Mouse (Mus musculus) monocyte, adult 5-6 weeks (primary cell): Measurements from ENCODE around the gene Lyst. TPM values are rescaled to one million over a fixed set of nuclear protein-coding genes. Genes with fewer than 3 reads are reported as not detected.
"Not testable (repeated sequence)": the region's sequence is repeated elsewhere in the genome, so short reads cannot be mapped to it uniquely, and the experiment has no call there.

Experiments
- ATAC-seq: fragments of 153-309, 156-312 bp; replicated peaks from 2 replicates; pipeline ENCODE4 v1.8.0; 2017; ENCODE audit warnings: mild to moderate bottlenecking; ENCODE audit not compliant: low TSS enrichment, insufficient number of reproducible peaks, severe bottlenecking, poor library complexity, low FRiP score
- total RNA-seq: library from RNA; stranded (forward); fragments of 200-1000, 200-491, 200-594 nt; gene quantifications from 3 replicates; pipeline ENCODE4 v1.2.3, GENCODE M21; 2017

Lyst gene
- total RNA-seq, 1 experiment from 2014 or later, result 73.5 TPM

GRCm38 (mm10) chr13:13723786-13724185 is 133.6 kb downstream of the Lyst start:
- no peak for ATAC-seq

DNA sequence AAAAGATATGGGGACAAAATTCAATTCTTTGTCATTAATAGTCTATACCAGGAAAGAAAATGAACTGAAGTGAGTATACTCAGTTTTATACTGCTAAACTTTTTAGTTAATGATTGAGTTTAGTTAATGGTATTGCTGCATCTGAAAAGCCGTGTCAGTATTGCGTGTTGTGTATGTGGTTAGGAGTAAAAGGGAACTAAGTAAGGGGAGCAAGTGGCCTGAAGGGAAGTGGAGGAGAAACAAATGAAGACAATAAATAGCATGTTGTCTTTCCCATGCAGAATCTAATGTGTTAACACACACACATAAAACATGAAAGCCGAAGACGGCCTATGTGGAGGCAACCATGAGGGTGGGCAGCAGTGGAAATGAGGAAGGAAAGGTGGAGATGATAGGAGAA is 149.0 kb downstream of the Lyst start:
- ATAC-seq, result 0 out of 2 replicates have a peak, but pooled peaks have one; percentile 59

- ATAC-seq, result no peak
These were observed 155.7 kb downstream of the Lyst start for GRCm38 (mm10) chr13:13745911-13746310.

GRCm38 (mm10) chr13:13775778-13776494 is 185.7 kb downstream of the Lyst start:
- no peak for ATAC-seq

DNA sequence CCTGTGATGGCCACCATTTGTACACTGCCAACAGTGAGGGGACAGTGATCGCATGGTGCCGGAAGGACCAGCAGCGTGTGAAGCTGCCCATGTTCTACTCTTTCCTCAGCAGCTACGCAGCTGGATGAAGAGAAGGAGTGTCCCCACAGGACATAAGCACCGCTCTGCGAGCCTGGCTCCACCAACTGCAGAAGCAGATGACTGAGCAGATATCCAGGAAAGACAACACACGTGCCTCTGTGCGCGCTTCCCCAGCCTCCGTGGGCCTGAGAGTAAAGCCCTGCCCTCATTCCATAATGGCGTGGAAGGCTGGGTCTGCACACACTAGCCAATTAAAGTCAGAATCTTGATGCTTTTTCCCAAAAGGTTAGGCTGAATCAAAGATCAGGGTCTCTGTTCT is 186.9 kb downstream of the Lyst start:
- no peak for ATAC-seq

- no peak for ATAC-seq
These were observed 187.5 kb downstream of the Lyst start for GRCm38 (mm10) chr13:13777696-13778095.

- no peak for ATAC-seq
These were observed 188.8 kb downstream of the Lyst start for GRCm38 (mm10) chr13:13778837-13779458.

DNA sequence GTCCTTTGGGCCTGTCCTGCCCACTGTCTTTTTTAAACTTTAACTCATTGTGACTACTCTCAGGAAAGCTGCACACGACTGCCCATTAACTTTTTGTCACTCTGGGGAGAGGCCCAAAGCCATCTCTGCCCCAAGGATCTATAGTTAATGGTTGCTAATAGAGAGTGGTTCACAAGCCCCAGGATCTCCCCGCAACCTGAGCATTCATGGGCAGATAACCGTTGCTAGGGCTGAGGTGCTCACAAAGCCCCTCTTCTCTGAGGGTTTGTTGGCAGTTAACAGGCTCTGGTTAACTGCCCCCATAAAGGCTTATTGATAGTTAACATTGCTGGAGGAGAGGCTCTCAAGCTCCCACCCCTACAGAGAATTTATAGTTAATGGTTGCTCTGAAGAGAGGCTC is 190.1 kb downstream of the Lyst start:
- no peak for ATAC-seq

DNA sequence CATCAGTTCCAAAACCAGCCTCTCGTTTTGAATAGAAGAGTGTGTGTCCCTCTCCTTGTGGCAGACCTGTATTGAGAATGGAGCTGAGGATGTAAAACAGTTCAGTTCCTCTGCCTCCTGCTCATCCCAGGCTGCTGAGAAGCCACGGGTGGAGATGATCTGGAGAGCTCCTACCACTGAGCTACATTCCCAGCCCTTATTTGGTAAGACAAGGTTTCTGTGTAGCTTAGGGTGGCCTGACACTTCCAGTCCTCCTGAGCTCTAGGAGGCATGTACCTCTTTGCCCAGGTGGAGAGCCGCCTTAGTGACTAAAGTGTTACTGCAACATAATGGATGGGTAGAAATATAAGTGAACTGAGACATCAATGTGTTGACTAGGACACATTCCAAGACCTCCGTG is 190.8 kb downstream of the Lyst start:
- ATAC-seq, result no peak

DNA sequence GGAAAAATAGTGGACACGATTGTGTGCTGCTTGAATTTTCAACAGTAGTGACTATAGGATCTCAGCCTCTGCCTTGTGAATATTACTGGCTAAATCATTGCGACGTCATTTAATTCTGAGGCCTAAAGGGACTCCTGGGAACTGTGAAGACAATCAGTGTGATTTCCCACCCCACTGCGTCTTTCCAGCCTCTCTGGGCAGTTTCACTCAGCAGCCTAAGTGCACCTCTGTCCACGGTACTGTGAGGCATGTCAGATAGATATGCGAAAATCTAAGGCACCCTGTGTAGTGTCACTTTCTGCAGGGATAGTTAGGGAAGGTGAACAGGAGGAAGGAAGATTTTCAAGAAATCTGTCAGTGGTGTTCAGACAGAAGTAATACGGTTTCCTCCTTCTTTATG is 193.1 kb downstream of the Lyst start:
- ATAC-seq, result no peak

DNA sequence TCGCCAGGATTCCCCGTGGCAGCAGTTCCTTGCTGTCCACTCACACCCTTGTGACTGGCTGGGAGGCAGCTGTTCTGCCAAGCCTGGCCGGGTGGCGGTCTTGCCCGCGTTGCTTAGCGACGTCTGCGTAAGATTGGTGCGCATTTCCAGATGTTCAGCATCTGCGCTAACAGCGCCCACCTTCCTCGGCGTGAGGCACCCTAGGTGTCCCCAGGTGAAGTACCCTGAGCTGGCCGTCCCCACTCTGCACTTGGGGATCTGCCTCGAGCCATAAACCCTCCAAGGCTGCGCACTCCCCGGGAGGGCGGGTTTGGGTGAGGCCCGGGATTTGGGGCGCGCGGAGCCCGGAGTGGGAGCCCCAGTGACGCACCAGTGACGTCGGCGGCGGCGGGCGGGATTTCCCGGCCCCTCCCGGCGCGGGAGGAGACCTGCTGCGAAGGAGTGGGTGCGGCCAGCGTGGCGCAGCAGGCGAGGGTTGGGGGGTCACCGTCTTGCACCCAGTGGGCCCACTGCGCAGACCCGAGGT is 193.8 kb downstream of the Lyst start, which contains the start of gene Gng4:
TSS of gene Gng4 (plus strand) at position 166 of the 526 bp plus-strand sequence.
- ATAC-seq, result no peak

DNA sequence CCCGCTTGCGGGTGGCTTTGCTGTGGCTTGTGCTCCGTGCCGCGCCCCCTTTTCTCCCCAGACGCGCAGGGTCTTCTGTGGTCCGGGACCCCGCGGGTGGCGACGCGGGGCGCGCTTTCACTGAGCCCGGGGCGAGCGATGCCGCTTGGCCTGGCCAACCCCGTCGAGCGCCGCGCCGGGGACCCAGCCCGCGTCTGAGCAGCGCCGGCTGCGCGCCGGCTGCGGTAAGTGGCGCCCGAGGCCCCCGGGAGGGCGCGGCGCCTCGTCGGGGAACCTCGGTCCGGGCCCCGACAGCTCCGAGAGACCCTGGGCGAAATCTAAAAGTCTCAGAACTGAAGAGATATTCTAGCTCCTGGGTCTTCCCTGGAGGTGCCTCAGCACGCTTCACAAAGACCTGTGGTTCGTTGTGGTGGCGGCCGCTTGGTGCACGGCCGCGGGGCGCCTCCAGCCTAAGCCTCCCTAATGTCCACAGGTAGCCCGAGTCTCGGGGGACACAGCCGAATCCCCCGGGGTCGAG is 194.3 kb downstream of the Lyst start:
- no peak for ATAC-seq

GRCm38 (mm10) chr13:13784981-13785783 is 195.0 kb downstream of the Lyst start:
- no peak for ATAC-seq

- no peak for ATAC-seq
These were observed 196.8 kb downstream of the Lyst start for GRCm38 (mm10) chr13:13786971-13787370.

DNA sequence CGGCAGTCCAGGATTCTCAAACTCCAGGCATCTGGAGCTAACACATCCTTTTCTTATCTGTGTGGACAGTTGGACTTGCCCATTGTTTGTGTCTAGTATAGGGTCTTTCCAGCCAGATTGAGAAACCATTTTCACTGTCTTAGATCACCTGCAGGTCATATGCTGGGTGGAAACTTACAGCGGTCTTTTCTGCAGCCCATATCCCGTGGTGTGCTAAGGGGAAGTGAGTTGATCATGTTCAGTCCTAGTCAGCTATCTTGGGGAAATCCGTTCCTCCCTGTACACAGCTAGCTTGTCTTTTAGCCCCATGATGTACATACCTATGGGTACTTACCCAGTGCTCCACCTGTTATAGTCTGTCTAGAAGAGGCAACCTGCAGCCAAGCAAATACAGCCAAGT is 197.9 kb downstream of the Lyst start:
- ATAC-seq, result no peak

- ATAC-seq, result no peak
These were observed 201.8 kb downstream of the Lyst start for GRCm38 (mm10) chr13:13791981-13792380.

DNA sequence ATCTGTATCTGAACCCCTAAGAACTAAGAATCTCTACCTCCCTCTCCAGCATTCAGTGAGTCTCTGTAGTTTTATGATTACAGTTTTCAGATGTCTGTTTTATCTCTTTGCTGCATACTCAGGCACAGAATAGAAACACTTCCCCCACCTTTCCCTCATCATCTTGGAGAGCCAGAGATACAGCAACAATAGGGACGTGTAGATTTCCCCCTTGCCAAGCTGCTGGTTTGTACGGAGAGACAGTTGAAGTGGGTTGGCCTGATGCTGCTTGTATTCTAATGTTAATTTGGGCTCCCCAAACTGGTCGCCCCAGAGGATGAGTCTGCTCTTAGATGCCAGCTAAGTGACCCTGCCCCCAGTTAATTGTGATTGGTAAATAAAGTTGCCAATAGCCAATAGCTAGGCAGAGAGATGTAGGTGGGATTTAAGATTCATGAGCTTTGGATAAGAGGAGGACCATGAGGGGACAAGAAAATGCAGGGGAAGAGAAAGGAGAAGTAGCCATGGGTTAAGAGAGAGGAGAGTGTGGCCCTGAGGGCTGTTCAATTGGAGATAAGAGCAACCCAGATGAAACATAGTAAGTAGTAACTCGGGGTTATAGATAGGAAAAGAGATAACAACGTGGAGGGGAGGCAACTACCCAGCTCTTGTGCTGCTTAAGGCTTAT is 205.1 kb downstream of the Lyst start:
- no peak for ATAC-seq

- no peak for ATAC-seq
These were observed 205.9 kb downstream of the Lyst start for GRCm38 (mm10) chr13:13796082-13796481.

GRCm38 (mm10) chr13:13797816-13798215 is 207.6 kb downstream of the Lyst start:
- ATAC-seq, result not testable (repeated sequence)
